Mouse (Mus musculus) lung, postnatal 4 days (tissue): ENCODE results near the gene Gm44596.
A peak's percentile ranks its signal among the peaks of the same experiment; 100 is the strongest.
"Not testable (repeated sequence)": the region's sequence is repeated elsewhere in the genome, so short reads cannot be mapped to it uniquely, and the experiment has no call there.

Experiments used
- DNase-seq, 2 experiments: peaks; one replicate each; pipeline ENCODE4 v3.0.0; 2021

The Gm44596 gene

DNA sequence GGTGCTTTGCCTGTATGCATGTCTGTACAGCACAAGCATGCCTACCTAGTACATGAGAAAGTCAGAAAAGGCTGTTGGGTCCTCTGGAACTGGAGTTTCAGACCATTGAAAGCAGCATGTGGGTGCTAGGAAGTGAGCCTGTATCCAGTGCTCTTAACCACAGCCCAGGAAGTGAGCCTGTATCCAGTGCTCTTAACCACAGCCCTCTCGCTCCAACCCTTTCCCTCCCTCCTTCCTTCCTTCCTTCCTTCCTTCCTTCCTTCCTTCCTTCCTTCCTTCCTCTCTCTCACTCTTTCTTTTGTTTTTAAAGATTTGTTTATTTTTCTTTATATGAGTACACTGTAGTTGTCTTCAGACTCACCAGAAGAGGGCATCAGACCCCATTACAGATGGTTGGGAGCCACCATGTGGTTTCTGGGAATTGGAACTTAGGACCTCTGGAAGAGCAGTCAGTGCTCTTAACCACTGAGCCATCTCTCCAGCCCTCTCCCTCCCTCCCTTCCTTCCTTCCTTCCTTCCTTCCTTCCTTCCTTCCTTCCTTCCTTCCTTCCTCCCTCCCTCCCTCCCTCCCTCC, 5.4 kb downstream of the Gm44596 start:
- DNase-seq, result not testable (repeated sequence)

DNA sequence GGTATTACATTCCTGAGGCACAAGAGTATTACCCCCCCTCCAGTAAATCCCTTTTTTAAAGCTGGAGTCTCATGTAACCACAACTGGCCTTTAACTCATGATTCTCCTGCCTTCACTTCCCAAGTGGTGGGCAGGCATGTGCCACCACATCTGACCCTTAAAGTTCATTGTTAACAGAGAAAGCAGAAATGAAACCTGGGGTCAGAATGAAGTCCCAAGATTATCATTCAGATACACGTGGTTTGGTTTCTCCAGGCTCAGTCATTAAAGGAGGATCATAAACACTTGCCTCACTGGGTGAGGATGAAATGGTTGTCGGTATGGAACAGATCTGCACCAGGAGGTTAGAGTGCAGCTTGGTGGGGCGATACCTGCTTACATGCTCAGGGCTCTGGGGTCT, 6.0 kb downstream of the Gm44596 start:
- DNase-seq, result no peak

GRCm38 (mm10) chr6:128383752-128384151, 8.4 kb downstream of the Gm44596 start:
- DNase-seq, result no peak

DNA sequence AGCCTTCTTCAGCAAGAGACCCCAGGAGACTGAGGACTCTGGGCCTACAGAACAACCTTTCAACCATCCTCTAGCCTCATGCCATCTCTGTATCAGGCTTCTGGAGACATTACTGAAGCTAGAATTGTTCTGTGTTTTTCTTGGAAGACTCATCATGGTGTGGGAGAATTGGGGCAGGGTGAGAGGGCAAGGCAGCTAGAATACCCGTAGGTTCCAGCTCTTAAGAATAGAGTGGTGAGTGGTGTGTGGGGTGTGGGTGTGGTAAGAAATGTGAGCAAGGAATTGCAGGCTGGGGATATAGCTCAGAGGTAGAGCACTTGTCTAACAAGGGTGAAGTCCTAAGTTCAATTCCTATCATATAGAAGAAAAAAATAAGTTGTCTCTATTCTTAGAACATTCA, 9.7 kb downstream of the Gm44596 start:
- DNase-seq, result no peak

DNA sequence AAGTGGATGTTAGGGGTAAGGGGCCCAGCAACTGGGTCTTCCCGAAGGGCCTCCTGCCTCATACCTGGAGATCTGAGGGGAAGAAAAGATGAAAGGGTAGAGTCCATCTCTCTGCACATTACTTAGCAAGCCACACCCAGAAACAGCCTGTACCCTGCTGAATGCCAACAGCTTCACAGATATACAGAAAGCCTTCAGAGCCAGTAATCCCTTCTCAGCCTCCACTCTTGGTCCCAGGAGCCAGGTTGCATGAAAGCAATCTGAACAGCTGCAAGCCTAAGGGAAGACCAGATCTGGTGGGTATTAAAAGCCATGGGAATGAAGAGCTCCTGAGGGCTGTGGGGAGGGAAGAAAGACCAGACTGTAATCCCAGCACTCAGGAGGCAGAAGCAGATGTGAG, 13.9 kb downstream of the Gm44596 start:
- DNase-seq, result no peak

DNA sequence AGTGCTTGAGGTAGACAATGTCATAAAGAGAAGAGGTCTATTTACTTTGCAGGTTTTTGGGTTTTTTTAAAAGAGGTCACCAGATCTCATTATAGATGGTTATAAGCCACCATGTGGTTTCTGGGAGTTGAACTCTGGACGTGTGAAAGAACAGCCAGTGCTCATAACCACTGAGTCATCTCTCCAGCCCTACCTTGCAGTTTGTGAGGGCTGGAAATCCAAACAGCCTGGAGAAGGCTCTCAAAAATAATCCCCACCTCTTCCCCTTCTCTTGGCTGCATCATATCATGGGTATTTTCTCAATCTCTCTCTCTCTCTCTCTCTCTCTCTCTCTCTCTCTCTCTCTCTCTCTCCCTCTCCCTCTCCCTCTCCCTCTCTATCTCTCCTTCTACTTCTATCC, 15.4 kb downstream of the Gm44596 start:
- no peak for DNase-seq

DNA sequence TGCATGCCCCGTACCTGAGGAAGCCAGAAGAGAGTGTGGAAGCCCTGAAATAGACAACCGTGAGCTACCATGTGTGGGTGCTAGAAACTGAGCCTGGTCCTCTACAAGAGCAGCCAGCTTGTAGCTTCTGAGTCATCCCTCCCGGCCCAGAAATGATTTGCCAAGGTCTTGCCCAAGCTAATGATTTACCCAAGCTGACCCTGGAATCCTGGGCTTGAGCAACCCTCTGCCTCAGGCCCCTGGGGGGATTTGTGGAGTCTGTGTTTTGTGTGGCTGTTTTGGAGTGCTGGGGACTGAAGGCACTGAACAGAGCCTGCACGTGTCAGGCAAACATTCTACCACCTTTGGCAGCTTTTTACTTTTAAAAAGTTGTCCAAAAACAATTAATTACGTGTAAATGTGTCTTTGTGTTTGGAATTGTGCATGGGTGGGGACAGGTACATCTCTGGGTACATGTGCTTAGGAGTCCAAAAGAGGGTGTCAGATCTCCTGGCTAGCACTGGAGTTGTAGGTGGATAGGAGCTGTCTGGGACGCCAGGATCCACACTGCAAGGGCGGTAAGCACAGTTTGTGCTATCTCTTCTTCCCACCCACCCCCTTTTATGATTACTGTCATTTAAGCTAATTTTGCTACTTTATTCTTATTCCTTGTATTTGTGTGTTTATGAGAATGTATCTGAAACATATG, 22.4 kb downstream of the Gm44596 start:
- DNase-seq, result no peak

DNA sequence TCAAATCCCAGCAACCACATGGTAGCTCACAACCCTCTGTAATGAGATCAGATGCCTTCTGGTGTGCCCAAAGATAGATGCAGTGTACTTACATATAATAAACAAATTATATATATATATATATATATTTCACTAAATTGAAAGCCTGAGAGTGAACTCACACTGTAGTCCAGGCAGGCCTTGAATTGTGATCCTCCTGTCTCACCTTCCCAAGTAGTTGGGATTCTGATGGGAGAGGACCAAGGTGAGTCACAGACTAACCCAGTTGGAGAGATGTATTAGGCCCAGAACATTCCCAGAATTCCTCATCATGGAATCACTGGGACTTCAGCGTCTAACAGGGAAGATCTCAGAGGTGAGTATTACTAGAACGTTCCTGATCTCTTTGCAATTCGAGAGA, 23.7 kb downstream of the Gm44596 start, which contains the start of gene Nrip2:
TSS of gene Nrip2 (plus strand) at position 301 of the 400 bp plus-strand sequence.
- DNase-seq, result no peak

GRCm38 (mm10) chr6:128399421-128400185, 24.3 kb downstream of the Gm44596 start:
- peak; percentile 16 to 40 for DNase-seq

DNA sequence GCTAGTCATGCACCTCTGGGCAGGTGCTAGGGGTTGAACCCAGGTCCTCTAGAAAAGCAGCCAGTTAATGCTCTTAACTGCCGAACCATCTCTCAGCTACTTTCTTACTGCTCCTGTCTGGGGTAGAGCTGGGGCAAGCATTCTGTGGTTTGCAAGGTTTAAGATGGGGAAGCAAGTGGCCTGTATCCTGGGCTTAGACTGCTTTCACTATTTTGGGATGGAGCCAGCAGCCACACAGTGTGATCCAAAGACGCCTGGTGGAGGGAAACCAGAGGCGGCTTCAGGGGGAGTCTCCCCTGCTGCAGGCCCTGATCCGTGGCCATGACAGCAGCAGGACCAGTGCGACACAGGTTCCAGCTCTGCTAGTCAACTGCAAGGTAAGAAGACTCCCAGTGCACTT, 29.4 kb downstream of the Gm44596 start:
- no peak for DNase-seq

- DNase-seq, result no peak
Measured at GRCm38 (mm10) chr6:128408544-128409125, 33.3 kb downstream of the Gm44596 start.

DNA sequence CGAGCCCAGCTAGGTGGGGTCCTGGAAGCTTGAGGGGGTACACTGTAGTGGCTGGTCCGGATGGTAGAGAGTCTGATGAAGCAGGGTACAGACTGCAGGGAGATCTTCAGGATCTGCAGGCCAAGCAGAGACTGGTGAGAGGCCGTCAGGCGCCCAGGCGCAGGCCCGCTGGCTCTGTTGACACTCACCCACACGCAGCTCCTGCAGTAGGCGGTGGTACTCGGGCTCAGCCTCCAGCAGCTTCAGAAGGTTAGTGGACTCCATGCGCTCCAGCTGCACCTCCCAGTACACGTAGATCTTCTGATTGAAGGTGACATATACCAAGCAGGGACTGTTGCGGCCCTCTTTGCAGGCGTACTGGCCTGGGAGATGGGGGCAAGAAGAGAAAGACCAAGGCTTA, 35.0 kb downstream of the Gm44596 start:
- DNase-seq, result no peak

- peak; percentile 47 to 81 for DNase-seq
Measured at GRCm38 (mm10) chr6:128411115-128411514, 35.8 kb downstream of the Gm44596 start.

- DNase-seq, result no peak
Measured at GRCm38 (mm10) chr6:128416169-128416568, 40.9 kb downstream of the Gm44596 start.

DNA sequence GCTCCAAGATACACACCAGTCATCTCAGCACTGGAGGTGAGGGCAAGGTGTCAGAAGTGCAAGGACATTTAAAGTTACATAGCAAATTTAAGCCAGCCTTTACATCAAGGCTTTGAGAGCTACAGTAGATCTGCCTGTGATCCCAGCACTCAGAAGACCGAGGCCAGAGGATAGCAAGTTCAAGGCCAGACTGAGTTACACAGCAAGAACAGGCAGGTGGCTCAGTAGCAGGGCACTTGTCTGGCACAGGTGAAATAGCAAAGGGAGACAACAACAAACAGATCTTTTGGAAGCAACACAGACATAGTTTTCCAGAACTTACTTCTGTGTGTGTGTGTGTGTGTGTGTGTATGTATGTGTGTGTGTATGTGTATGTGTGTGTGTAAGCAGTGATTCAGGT, 42.8 kb downstream of the Gm44596 start:
- DNase-seq, result no peak

GRCm38 (mm10) chr6:128421036-128421435, 45.7 kb downstream of the Gm44596 start:
- DNase-seq, result no peak

- DNase-seq, result no peak
Measured at GRCm38 (mm10) chr6:128421480-128421879, 46.2 kb downstream of the Gm44596 start.

DNA sequence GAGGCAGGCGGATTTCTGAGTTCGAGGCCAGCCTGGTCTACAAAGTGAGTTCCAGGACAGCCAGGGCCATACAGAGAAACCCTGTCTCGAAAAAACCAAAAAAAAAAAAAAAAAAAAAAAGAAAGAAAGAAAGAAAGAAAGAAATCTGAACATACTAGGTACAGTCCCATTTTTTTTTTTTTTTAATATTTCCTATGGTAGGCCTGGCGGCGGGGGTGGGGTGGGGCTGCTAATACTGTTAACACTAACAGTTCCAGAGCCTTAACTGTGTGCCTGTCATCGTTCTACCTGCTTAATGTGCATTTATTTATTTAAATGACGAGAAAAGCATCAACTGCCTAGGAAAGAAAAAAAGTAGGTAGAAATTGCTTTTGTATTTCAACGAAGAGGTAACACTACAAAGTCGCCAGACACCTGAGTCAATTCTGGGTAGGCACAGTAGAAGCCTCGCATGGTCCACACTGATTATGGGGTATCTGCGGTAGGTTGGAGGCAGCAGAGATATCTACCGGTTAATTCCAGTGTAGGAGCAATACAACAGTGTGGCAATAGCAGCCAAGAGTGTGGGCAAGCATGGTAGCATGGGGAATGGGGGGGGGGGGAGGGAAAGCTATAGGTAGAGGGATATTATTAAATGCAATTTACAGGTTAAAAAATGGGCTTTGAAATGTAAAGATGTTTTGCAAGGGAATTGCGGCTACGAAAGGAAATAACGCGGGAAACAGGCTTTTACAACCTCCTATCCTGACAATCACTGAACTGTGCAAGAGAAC, 48.4 kb downstream of the Gm44596 start:
- DNase-seq, result no peak

DNA sequence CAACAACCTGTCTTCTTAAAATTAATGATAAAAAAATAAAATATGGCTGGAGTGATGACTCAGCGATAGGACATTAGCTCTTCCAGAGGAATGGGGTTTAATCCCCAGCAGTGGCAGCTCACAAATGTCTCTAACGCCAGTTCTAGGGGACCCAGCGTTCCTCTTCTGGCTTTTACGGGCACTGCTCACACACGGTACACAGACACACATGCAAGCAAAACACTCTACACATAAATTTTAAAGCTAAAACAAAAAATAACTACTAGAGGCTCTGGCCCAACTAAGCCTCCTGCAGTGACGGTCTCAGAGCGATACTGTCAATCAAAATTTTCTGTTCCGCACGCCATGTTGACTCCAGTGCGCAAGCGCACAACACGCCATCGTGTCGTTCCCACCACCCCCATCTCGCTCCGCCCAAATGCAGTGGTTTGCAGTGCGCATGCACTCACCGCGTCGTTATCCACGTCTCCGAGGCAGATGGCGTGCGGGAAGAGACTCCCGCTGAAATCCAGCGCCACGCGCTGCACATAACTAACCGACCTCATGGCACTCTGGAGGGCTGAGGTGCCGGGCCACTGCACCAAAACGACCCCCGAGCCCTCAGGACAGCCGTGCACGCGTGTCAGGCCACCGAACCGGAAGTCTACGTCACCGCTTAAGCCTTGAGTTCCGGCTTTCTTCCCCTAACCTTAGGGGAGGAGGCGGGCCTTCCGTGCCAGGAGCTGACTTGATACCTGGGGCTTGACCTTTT, 49.1 kb downstream of the Gm44596 start, which contains the start of gene Itfg2:
TSS of gene Itfg2 (minus strand) at position 663 of the 751 bp plus-strand sequence.
- DNase-seq, result peak; percentile 96 to 97

GRCm38 (mm10) chr6:128425046-128425445, 49.7 kb downstream of the Gm44596 start:
- DNase-seq, result no peak

- no peak for DNase-seq
Measured at GRCm38 (mm10) chr6:128427571-128427970, 52.3 kb downstream of the Gm44596 start.

- DNase-seq, result no peak
Measured at GRCm38 (mm10) chr6:128429300-128429699, 54.0 kb downstream of the Gm44596 start.
